Mouse (Mus musculus) liver, embryonic 12.5 days (tissue): Measurements from ENCODE around the gene Exoc2. TPM values are rescaled to one million over a fixed set of nuclear protein-coding genes. Genes with fewer than 3 reads are reported as not detected.
A peak's percentile ranks its signal among the peaks of the same experiment; 100 is the strongest.

ENCODE experiments used
- ATAC-seq: fragments of 200-750 bp; cut with Nextera tagmentation; 2 replicates; pipeline ENCODE4 v1.8.0; 2017; ENCODE audit warnings: moderate number of reproducible peaks, mild to moderate bottlenecking, moderate library complexity
- H3K27ac ChIP-seq: fragments of 300-500 bp; sonication (generic); 2 replicates; pipeline ENCODE4 v1.5.1; 2016; ENCODE audit warnings: mild to moderate bottlenecking
- H3K27me3 ChIP-seq: fragments of 300-500 bp; sonication (generic); replicated peaks from 2 replicates; pipeline ENCODE4 v1.6.1; 2016; ENCODE audit warnings: mild to moderate bottlenecking, moderate library complexity
- H3K36me3 ChIP-seq: fragments of 300-500 bp; sonication (generic); 2 replicates; pipeline ENCODE4 v1.6.1; 2016; ENCODE audit warnings: mild to moderate bottlenecking, moderate library complexity
- H3K4me1 ChIP-seq: fragments of 300-500 bp; sonication (generic); 2 replicates; pipeline ENCODE4 v1.6.1; 2016
- H3K4me2 ChIP-seq: fragments of 300-500 bp; sonication (generic); 2 replicates; pipeline ENCODE4 v1.6.1; 2016; ENCODE audit warnings: mild to moderate bottlenecking, moderate library complexity
- H3K4me3 ChIP-seq: fragments of 300-500 bp; sonication (generic); 2 replicates; pipeline ENCODE4 v1.5.1; 2016; ENCODE audit warnings: mild to moderate bottlenecking, moderate library complexity
- H3K9ac ChIP-seq: fragments of 300-500 bp; sonication (generic); 2 replicates; pipeline ENCODE4 v1.6.1; 2016; ENCODE audit warnings: mild to moderate bottlenecking, moderate library complexity
- H3K9me3 ChIP-seq: fragments of 300-500 bp; sonication (generic); replicated peaks from 2 replicates; pipeline ENCODE4 v1.6.1; 2016; ENCODE audit warnings: mild to moderate bottlenecking, moderate library complexity
- WGBS: fragments of 180-500 bp; shearing (Covaris S2); methylation state at CpG from one replicate; pipeline ENCODE4 v1.1.7; 2016; ENCODE audit not compliant: insufficient replicate concordance; 5-methylcytosine and 5-hydroxymethylcytosine counted together
- polyA plus RNA-seq: library from polyadenylated mRNA; unstranded; fragments of >200 nt; fragmentation: Nextera tagmentation; extraction: Ambion mirVana; gene quantifications from 2 replicates; pipeline ENCODE4 v1.2.1, GENCODE M21; 2016

Gene Exoc2
- polyA plus RNA-seq, 1 experiment from 2014 or later, result 20.7 TPM

DNA sequence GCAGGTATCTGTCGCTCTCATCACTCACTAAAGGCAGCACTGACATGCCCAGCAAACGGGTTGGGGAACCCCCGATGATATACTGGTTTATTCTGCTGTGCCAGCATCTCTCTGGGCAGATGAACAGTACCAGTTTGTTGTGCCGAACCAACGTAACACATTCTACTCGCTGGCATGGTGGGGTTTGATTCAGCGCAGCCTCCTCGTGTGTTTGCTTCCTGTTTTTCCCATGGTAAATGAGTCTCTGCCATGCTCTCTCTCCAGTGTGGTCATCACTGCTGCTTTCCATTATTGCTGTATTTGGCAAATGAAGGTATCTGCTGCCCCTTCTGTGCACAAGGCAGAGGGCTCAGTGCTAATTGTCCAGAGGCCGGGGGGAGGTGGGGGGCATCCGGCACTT, 15.8 kb upstream of the Exoc2 start:
- Histone ChIP-seq H3K4me2 (no peak overlapping the region), H3K9ac (no peak overlapping the region), H3K36me3 (no peaks in the 10 kb centered on the region), H3K9me3 (no peaks in the 10 kb centered on the region), H3K27ac (no peak overlapping the region), H3K4me3 (no peak overlapping the region), H3K27me3 (peaks cover 71% of the 10 kb centered on the region), H3K4me1 (0 out of 2 replicates have a peak, but pooled peaks cover 6% of the 10 kb centered on the region)
- WGBS, result 67% methylated on average over 10 of the region's 10 CpGs
- no peak for ATAC-seq

DNA sequence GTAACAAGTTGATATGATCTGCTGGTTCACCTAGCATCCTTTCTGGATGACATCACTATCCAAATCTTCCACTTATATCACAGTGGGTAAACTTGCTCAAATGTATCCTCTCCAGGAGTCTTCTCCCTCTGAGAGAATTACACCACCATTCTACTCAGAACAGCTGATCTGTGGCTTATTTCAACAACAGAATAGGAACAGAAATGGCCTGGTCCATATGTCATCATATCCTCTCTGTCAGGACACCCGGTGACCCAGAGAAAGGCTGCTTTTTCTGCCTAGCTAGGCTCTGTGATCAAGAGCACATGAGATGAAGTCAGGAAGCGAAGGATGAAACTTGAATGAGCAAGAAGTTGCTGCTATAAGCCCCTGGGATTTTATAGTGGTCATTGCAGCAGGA, 13.8 kb upstream of the Exoc2 start:
- H3K9ac ChIP-seq, result no peak overlapping the region
- no peaks in the 10 kb centered on the region for H3K9me3 ChIP-seq
- no peak for ATAC-seq
- H3K4me2 ChIP-seq, result no peak overlapping the region
- H3K4me3 ChIP-seq, result no peak overlapping the region
- WGBS, result 66% methylated on average over 2 of the region's 2 CpGs
- H3K27me3 ChIP-seq, result peaks cover 67% of the 10 kb centered on the region
- H3K27ac ChIP-seq, result no peak overlapping the region
- no peaks in the 10 kb centered on the region for H3K36me3 ChIP-seq
- H3K4me1 ChIP-seq, result 0 out of 2 replicates have a peak, but pooled peaks cover 6% of the 10 kb centered on the region

DNA sequence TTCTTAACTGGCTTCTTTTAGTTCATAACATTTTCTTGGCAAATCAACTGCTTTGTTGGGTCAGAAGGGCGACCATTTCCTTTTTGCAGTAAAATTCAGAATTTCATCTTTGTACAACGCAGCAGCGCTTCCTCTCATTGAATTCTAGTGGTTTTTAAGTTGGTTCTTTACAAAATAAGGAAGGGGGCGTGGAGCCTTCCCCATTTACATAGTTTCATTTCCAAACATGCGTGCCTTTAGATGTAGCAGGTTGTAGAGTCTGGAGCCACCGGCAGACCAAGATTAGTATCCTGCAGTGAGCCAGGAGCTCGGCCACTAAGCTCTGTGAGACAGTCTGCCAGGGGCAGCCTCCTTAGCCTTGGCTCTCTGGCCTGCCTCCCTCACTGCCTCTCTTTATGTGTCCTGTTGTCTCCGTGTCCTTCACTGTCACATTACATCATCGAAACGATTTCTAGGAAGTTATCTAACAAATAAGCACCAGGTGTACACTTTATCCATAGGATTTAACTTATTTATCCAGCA, 13.1 kb upstream of the Exoc2 start:
- H3K9me3 ChIP-seq, result no peaks in the 10 kb centered on the region
- H3K4me2 ChIP-seq, result no peak overlapping the region
- H3K4me3 ChIP-seq, result no peak overlapping the region
- no peaks in the 10 kb centered on the region for H3K36me3 ChIP-seq
- ATAC-seq, result no peak
- H3K4me1 ChIP-seq, result 0 out of 2 replicates have a peak, but pooled peaks cover 6% of the 10 kb centered on the region
- H3K9ac ChIP-seq, result no peak overlapping the region
- H3K27ac ChIP-seq, result no peak overlapping the region
- 49% methylated on average over 10 of the region's 10 CpGs for WGBS
- H3K27me3 ChIP-seq, result peaks cover 66% of the 10 kb centered on the region

DNA sequence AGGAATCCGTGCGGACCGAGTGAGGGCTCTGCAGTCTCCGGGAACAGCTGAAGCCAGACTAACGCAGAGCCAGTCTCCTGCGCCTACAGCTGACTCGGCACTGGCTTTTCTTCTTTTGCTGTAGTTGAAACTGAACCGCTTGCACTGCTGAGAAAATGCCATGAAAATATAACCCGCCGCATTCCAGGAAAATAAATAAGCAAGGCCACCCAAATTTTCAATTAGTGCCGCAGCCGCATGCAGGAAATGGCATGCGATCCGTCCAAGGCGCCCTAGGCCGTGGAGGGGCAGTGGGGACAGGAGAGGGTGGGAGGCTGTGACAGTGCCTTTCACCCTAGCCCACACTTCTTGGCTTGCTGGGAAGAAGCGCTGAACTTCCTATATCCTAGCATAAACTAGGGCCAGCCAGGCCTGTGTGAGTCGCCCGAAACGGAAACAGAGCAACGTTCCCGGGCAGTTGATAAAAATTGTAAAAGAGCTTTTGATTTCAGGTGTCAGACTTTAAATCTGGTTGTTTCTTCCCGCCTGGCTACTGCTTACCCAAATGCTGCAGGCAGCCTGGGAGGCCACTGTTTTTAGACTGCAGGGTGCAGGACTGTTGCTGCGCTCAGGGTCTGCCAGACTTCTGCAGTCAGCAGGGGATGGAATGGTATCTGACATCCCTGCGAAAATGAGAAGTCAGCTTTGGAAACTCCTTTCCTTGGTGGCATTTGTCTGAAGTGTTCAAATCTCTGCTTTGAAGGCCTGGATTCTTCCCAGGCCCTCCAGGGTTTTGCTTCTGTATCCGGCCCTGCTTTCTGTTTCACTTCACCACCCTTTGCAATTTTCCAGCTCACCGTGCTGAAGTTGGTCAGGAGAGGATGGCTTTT, 11.9 kb upstream of the Exoc2 start:
- Histone ChIP-seq H3K4me3 (peak overlapping the region; percentile 38), H3K9me3 (no peaks in the 10 kb centered on the region), H3K4me2 (peak overlapping the region; percentile 64), H3K9ac (no peak overlapping the region), H3K36me3 (no peaks in the 10 kb centered on the region), H3K4me1 (0 out of 2 replicates have a peak, but pooled peaks cover 6% of the 10 kb centered on the region), H3K27ac (no peak overlapping the region), H3K27me3 (peaks cover 54% of the 10 kb centered on the region)
- WGBS, result 11% methylated on average over 27 of the region's 27 CpGs
- no peak for ATAC-seq

- Histone ChIP-seq H3K27me3 (peaks cover 48% of the 10 kb centered on the region), H3K4me3 (peak overlapping the region; percentile 38), H3K9me3 (no peaks in the 10 kb centered on the region), H3K27ac (no peak overlapping the region), H3K4me2 (peak overlapping the region; percentile 64), H3K9ac (no peak overlapping the region), H3K36me3 (no peaks in the 10 kb centered on the region), H3K4me1 (0 out of 2 replicates have a peak, but pooled peaks cover 6% of the 10 kb centered on the region)
- no peak for ATAC-seq
- 18% methylated on average over 13 of the region's 13 CpGs for WGBS
Measured at GRCm38 (mm10) chr13:30985275-30985597, 11.3 kb upstream of the Exoc2 start.

GRCm38 (mm10) chr13:30981666-30982065, 7.8 kb upstream of the Exoc2 start:
- no peak overlapping the region for H3K9ac ChIP-seq
- 0 out of 2 replicates have a peak, but pooled peaks cover 6% of the 10 kb centered on the region for H3K4me1 ChIP-seq
- H3K27me3 ChIP-seq, result peaks cover 17% of the 10 kb centered on the region
- no peak overlapping the region for H3K4me2 ChIP-seq
- H3K27ac ChIP-seq, result no peak overlapping the region
- WGBS, result 28% methylated on average over 1 of the region's 1 CpGs
- H3K36me3 ChIP-seq, result no peaks in the 10 kb centered on the region
- no peak overlapping the region for H3K4me3 ChIP-seq
- no peaks in the 10 kb centered on the region for H3K9me3 ChIP-seq
- ATAC-seq, result no peak

GRCm38 (mm10) chr13:30978224-30978623, 4.3 kb upstream of the Exoc2 start:
- no peak for ATAC-seq
- Histone ChIP-seq H3K9me3 (no peaks in the 10 kb centered on the region), H3K9ac (no peak overlapping the region), H3K36me3 (no peaks in the 10 kb centered on the region), H3K4me1 (peaks cover 8% of the 10 kb centered on the region), H3K27me3 (no peaks in the 10 kb centered on the region), H3K4me3 (no peak overlapping the region), H3K27ac (no peak overlapping the region), H3K4me2 (no peak overlapping the region)
- WGBS, result 60% methylated on average over 4 of the region's 4 CpGs

- H3K9ac ChIP-seq, result no peak overlapping the region
- ATAC-seq, result no peak
Measured at GRCm38 (mm10) chr13:30976536-30977084, 2.7 kb upstream of the Exoc2 start.

DNA sequence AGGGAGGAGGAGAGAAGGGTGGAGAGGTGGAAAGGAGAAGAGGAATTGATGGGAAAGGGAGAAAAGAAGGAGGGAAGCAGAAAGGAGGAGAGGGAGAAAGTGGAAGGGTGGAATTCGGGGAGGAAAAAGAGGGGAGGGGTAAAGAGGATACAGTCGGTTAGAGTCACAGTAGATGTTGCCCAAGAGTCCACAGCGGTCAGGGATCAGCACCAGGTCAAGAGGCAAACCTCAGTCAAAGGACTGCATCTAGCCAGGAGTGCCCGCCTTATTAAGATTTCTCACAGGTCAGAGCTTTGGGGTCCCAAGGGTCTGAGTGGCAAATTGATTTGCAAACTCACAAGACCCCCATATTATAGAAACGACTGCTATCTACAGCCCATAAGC, 346 bp upstream of the Exoc2 start:
- Histone ChIP-seq H3K27ac (peak overlapping the region; percentile 88; the same call in 1 of the 2 replicates), H3K4me2 (peak overlapping the region; percentile 82), H3K36me3 (no peaks in the 10 kb centered on the region), H3K4me3 (peak overlapping the region; percentile 93), H3K27me3 (no peaks in the 10 kb centered on the region), H3K9me3 (no peaks in the 10 kb centered on the region), H3K9ac (peak overlapping the region; percentile 94), H3K4me1 (peaks cover 35% of the 10 kb centered on the region)
- ATAC-seq, result peak; percentile 14; the same call in 1 of the 2 replicates
- WGBS, result 20% methylated on average over 5 of the region's 5 CpGs

More at GRCm38 (mm10) chr13:30976536-30977084, 2.7 kb upstream of the Exoc2 start:
- Histone ChIP-seq H3K4me3 (no peak overlapping the region), H3K4me1 (peaks cover 19% of the 10 kb centered on the region), H3K9me3 (no peaks in the 10 kb centered on the region), H3K4me2 (no peak overlapping the region), H3K27me3 (no peaks in the 10 kb centered on the region), H3K27ac (no peak overlapping the region), H3K36me3 (no peaks in the 10 kb centered on the region)
- WGBS, result 43% methylated on average over 8 of the region's 8 CpGs

DNA sequence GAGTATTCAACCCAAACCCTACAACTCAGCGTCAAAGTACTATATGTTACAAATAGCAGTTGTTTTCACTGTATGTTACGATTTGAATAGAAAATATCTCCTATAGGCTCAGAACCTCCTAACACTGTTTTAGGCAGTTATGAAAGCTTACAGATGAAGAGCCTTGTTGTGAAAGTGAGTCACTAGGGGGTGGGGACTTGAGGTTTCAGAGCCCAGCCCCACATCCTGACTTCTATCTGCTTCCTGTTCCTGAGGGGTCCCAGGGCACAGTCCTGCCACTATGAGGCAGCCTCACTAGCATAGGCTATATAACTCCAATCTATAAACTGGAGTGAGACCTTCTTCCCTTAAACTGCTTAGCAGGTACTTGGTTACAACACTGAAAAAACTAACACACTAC, 1.8 kb downstream of the Exoc2 start:
- Histone ChIP-seq H3K4me1 (peaks cover 50% of the 10 kb centered on the region), H3K27ac (peak overlapping the region; percentile 48; the same call in 1 of the 2 replicates), H3K9ac (no peak overlapping the region), H3K9me3 (no peaks in the 10 kb centered on the region), H3K27me3 (no peaks in the 10 kb centered on the region), H3K36me3 (no peaks in the 10 kb centered on the region), H3K4me3 (no peak overlapping the region), H3K4me2 (peak overlapping the region; percentile 46)
- no peak for ATAC-seq
- 56% methylated on average over 2 of the region's 2 CpGs for WGBS

DNA sequence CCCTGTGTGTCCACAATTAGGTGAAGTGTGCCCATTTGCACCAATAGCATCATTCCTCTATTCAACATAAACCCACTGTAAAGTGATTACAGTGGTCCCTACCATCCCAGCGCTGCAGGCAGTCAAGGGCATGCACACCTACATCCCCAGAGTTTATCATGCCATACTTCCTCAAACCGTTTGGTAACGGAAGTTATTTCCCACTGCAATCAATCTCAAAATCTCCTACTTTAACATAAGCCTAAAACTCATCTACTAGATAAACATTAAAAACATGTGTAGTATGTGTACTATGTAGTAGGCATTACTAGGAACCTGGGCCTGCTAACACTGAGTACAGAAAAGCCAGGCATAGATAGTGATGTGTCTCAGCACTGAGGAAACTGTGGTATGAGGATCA, 2.8 kb downstream of the Exoc2 start:
- WGBS, result 39% methylated on average over 3 of the region's 3 CpGs
- no peaks in the 10 kb centered on the region for H3K9me3 ChIP-seq
- no peak for ATAC-seq
- H3K4me3 ChIP-seq, result no peak overlapping the region
- no peak overlapping the region for H3K4me2 ChIP-seq
- H3K27me3 ChIP-seq, result no peaks in the 10 kb centered on the region
- H3K27ac ChIP-seq, result no peak overlapping the region
- H3K9ac ChIP-seq, result no peak overlapping the region
- H3K36me3 ChIP-seq, result no peaks in the 10 kb centered on the region
- H3K4me1 ChIP-seq, result peaks cover 57% of the 10 kb centered on the region

GRCm38 (mm10) chr13:30968311-30968710, 5.6 kb downstream of the Exoc2 start:
- H3K27me3 ChIP-seq, result no peaks in the 10 kb centered on the region
- H3K36me3 ChIP-seq, result no peaks in the 10 kb centered on the region
- peaks cover 52% of the 10 kb centered on the region for H3K4me1 ChIP-seq
- H3K4me3 ChIP-seq, result no peak overlapping the region
- H3K27ac ChIP-seq, result no peak overlapping the region
- no peak for ATAC-seq
- no peak overlapping the region for H3K9ac ChIP-seq
- WGBS, result 69% methylated on average over 4 of the region's 4 CpGs
- H3K4me2 ChIP-seq, result no peak overlapping the region
- H3K9me3 ChIP-seq, result no peaks in the 10 kb centered on the region
